Mouse (Mus musculus) embryonic facial prominence, embryonic 15.5 days (tissue): Measurements from ENCODE around the gene Cchcr1. TPM values are rescaled to one million over a fixed set of nuclear protein-coding genes. Genes with fewer than 3 reads are reported as not detected.

Source experiments
- ATAC-seq: fragments of 200-750 bp; cut with Nextera tagmentation; 2 replicates; pipeline ENCODE4 v1.8.0; 2017; ENCODE audit warnings: low read depth, moderate TSS enrichment; ENCODE audit not compliant: insufficient number of reproducible peaks, low FRiP score, low TSS enrichment
- H3K27ac ChIP-seq: fragments of 300-500 bp; sonication (generic); replicated peaks from 2 replicates; pipeline ENCODE4 v1.5.1; 2015; ENCODE audit warnings: mild to moderate bottlenecking, inconsistent platforms
- H3K27me3 ChIP-seq: fragments of 300-500 bp; sonication (generic); 2 replicates; pipeline ENCODE4 v1.6.1; 2015; ENCODE audit warnings: inconsistent platforms
- H3K36me3 ChIP-seq: fragments of 300-500 bp; sonication (generic); 2 replicates; pipeline ENCODE4 v1.6.1; 2015; ENCODE audit warnings: mild to moderate bottlenecking, inconsistent platforms
- H3K4me1 ChIP-seq: fragments of 300-500 bp; sonication (generic); 2 replicates; pipeline ENCODE4 v1.6.1; 2015; ENCODE audit warnings: inconsistent platforms
- H3K4me2 ChIP-seq: fragments of 300-500 bp; sonication (generic); replicated peaks from 2 replicates; pipeline ENCODE4 v1.6.1; 2015; ENCODE audit warnings: mild to moderate bottlenecking, inconsistent platforms
- H3K4me3 ChIP-seq: fragments of 300-500 bp; sonication (generic); replicated peaks from 2 replicates; pipeline ENCODE4 v1.5.1; 2015; ENCODE audit warnings: mild to moderate bottlenecking, inconsistent platforms
- H3K9ac ChIP-seq: fragments of 300-500 bp; sonication (generic); 2 replicates; pipeline ENCODE4 v1.6.1; 2015; ENCODE audit warnings: inconsistent platforms
- H3K9me3 ChIP-seq: fragments of 300-500 bp; sonication (generic); replicated peaks from 2 replicates; pipeline ENCODE4 v1.6.1; 2016; ENCODE audit warnings: inconsistent platforms
- WGBS: fragments of 180-500 bp; shearing (Covaris S2); methylation state at CpG from one replicate; pipeline ENCODE4 v1.1.7; 2015; 5-methylcytosine and 5-hydroxymethylcytosine counted together
- polyA plus RNA-seq: library from polyadenylated mRNA; unstranded; fragments of >200 nt; fragmentation: Nextera tagmentation; extraction: Ambion mirVana; gene quantifications from 2 replicates; pipeline ENCODE4 v1.2.1, GENCODE M21; 2015

Gene Cchcr1
- polyA plus RNA-seq, 1 experiment from 2014 or later: 20.7 TPM

GRCm38 (mm10) chr17:35515911-35516640, 824 bp upstream of the Cchcr1 start:
- Histone ChIP-seq H3K4me2 (peak overlapping the region; percentile 83), H3K4me3 (peak overlapping the region; percentile 65), H3K4me1 (peaks cover 34% of the 10 kb centered on the region), H3K9me3 (no peaks in the 10 kb centered on the region), H3K36me3 (peaks cover 13% of the 10 kb centered on the region; the same call in 1 of the 2 replicates), H3K27me3 (no peaks in the 10 kb centered on the region), H3K27ac (peak overlapping the region; percentile 58; the same call in 1 of the 2 replicates), H3K9ac (peak overlapping the region; percentile 53)
- WGBS: 5% methylated on average over 25 of the region's 25 CpGs
- ATAC-seq: no peak

GRCm38 (mm10) chr17:35517526-35517925, 626 bp downstream of the Cchcr1 start:
- H3K36me3 ChIP-seq: peaks cover 23% of the 10 kb centered on the region
- H3K9ac ChIP-seq: peak overlapping the region; percentile 47
- ATAC-seq: no peak
- H3K9me3 ChIP-seq: no peaks in the 10 kb centered on the region
- H3K27ac ChIP-seq: peak overlapping the region; percentile 68
- peak overlapping the region; percentile 65 for H3K4me3 ChIP-seq
- no peaks in the 10 kb centered on the region for H3K27me3 ChIP-seq
- peak overlapping the region; percentile 83 for H3K4me2 ChIP-seq
- WGBS: 4% methylated on average over 12 of the region's 12 CpGs
- H3K4me1 ChIP-seq: peaks cover 34% of the 10 kb centered on the region

- no peaks in the 10 kb centered on the region for H3K4me1 ChIP-seq
- no peak overlapping the region for H3K9ac ChIP-seq
- H3K27ac ChIP-seq: no peak overlapping the region
- no peak for ATAC-seq
- no peak overlapping the region for H3K4me3 ChIP-seq
- H3K4me2 ChIP-seq: no peak overlapping the region
- no peaks in the 10 kb centered on the region for H3K9me3 ChIP-seq
- peaks cover 63% of the 10 kb centered on the region for H3K36me3 ChIP-seq
- WGBS: 87% methylated on average over 9 of the region's 9 CpGs
- H3K27me3 ChIP-seq: no peaks in the 10 kb centered on the region
Observed at GRCm38 (mm10) chr17:35524354-35524753, 7.5 kb downstream of the Cchcr1 start.

GRCm38 (mm10) chr17:35526644-35527043, 9.7 kb downstream of the Cchcr1 start:
- WGBS: 78% methylated on average over 8 of the region's 8 CpGs
- Histone ChIP-seq H3K36me3 (peaks cover 66% of the 10 kb centered on the region), H3K27ac (no peak overlapping the region), H3K4me3 (no peak overlapping the region), H3K27me3 (no peaks in the 10 kb centered on the region), H3K9ac (no peak overlapping the region), H3K4me2 (no peak overlapping the region), H3K9me3 (no peaks in the 10 kb centered on the region), H3K4me1 (no peaks in the 10 kb centered on the region)
- no peak for ATAC-seq

- H3K36me3 ChIP-seq: peaks cover 33% of the 10 kb centered on the region
- H3K4me2 ChIP-seq: no peak overlapping the region
- 11% methylated on average over 3 of the region's 3 CpGs for WGBS
- H3K27me3 ChIP-seq: no peaks in the 10 kb centered on the region
- no peak overlapping the region for H3K9ac ChIP-seq
- H3K4me1 ChIP-seq: peaks cover 5% of the 10 kb centered on the region; the same call in 1 of the 2 replicates
- no peaks in the 10 kb centered on the region for H3K9me3 ChIP-seq
- no peak overlapping the region for H3K4me3 ChIP-seq
- no peak overlapping the region for H3K27ac ChIP-seq
- ATAC-seq: no peak
Observed at GRCm38 (mm10) chr17:35532360-35532759, 15.5 kb downstream of the Cchcr1 start.

GRCm38 (mm10) chr17:35532901-35533300, 16.0 kb downstream of the Cchcr1 start, which contains the start of gene Psors1c2:
Gene Psors1c2 (plus strand): TSS chr17:35533201.
- peaks cover 29% of the 10 kb centered on the region for H3K36me3 ChIP-seq
- peaks cover 5% of the 10 kb centered on the region; the same call in 1 of the 2 replicates for H3K4me1 ChIP-seq
- ATAC-seq: no peak
- WGBS: 34% methylated on average over 7 of the region's 7 CpGs
- H3K4me2 ChIP-seq: no peak within 1 kb of the TSS
- no peaks in the 10 kb centered on the region for H3K9me3 ChIP-seq
- H3K27ac ChIP-seq: 0 out of 2 replicates have a peak within 1 kb of the TSS, but pooled peaks have one; percentile 17
- H3K27me3 ChIP-seq: no peaks in the 10 kb centered on the region
- H3K9ac ChIP-seq: no peak within 1 kb of the TSS
- no peak within 1 kb of the TSS for H3K4me3 ChIP-seq

GRCm38 (mm10) chr17:35534343-35534742, 17.4 kb downstream of the Cchcr1 start:
- ATAC-seq: peak; percentile 51; the same call in 1 of the 2 replicates
- Histone ChIP-seq H3K4me2 (0 out of 2 replicates have a peak overlapping the region, but pooled peaks have one; percentile 1), H3K9ac (no peak overlapping the region), H3K27ac (0 out of 2 replicates have a peak overlapping the region, but pooled peaks have one; percentile 18), H3K4me1 (peaks cover 5% of the 10 kb centered on the region; the same call in 1 of the 2 replicates), H3K36me3 (peaks cover 15% of the 10 kb centered on the region), H3K4me3 (no peak overlapping the region), H3K9me3 (no peaks in the 10 kb centered on the region), H3K27me3 (no peaks in the 10 kb centered on the region)
- WGBS: 6% methylated on average over 6 of the region's 6 CpGs

- Histone ChIP-seq H3K4me3 (no peak overlapping the region), H3K9ac (no peak overlapping the region), H3K27ac (no peak overlapping the region), H3K4me1 (peaks cover 5% of the 10 kb centered on the region; the same call in 1 of the 2 replicates), H3K27me3 (no peaks in the 10 kb centered on the region), H3K4me2 (no peak overlapping the region), H3K9me3 (no peaks in the 10 kb centered on the region), H3K36me3 (no peaks in the 10 kb centered on the region)
- WGBS: 68% methylated on average over 4 of the region's 4 CpGs
- ATAC-seq: no peak
Observed at GRCm38 (mm10) chr17:35537421-35537820, 20.5 kb downstream of the Cchcr1 start.

- Histone ChIP-seq H3K36me3 (no peaks in the 10 kb centered on the region), H3K27ac (no peak overlapping the region), H3K9ac (no peak overlapping the region), H3K27me3 (no peaks in the 10 kb centered on the region), H3K4me3 (no peak overlapping the region), H3K9me3 (no peaks in the 10 kb centered on the region), H3K4me2 (no peak overlapping the region), H3K4me1 (peaks cover 7% of the 10 kb centered on the region; the same call in 1 of the 2 replicates)
- 63% methylated on average over 1 of the region's 1 CpGs for WGBS
- no peak for ATAC-seq
Observed at GRCm38 (mm10) chr17:35538476-35538875, 21.6 kb downstream of the Cchcr1 start.

- Histone ChIP-seq H3K9me3 (no peaks in the 10 kb centered on the region), H3K27ac (no peak overlapping the region), H3K4me1 (peaks cover 8% of the 10 kb centered on the region; the same call in 1 of the 2 replicates), H3K36me3 (no peaks in the 10 kb centered on the region), H3K27me3 (no peaks in the 10 kb centered on the region), H3K4me3 (no peak overlapping the region), H3K4me2 (no peak overlapping the region), H3K9ac (no peak overlapping the region)
- 51% methylated on average over 10 of the region's 10 CpGs for WGBS
- ATAC-seq: no peak
Observed at GRCm38 (mm10) chr17:35539540-35539939, 22.6 kb downstream of the Cchcr1 start.

- H3K9ac ChIP-seq: no peak overlapping the region
- peaks cover 15% of the 10 kb centered on the region; the same call in 1 of the 2 replicates for H3K4me1 ChIP-seq
- H3K36me3 ChIP-seq: no peaks in the 10 kb centered on the region
- WGBS: 74% methylated on average over 15 of the region's 15 CpGs
- H3K4me3 ChIP-seq: no peak overlapping the region
- no peak for ATAC-seq
- H3K27ac ChIP-seq: no peak overlapping the region
- H3K27me3 ChIP-seq: no peaks in the 10 kb centered on the region
- H3K9me3 ChIP-seq: no peaks in the 10 kb centered on the region
- H3K4me2 ChIP-seq: no peak overlapping the region
Observed at GRCm38 (mm10) chr17:35542761-35543411, 26.0 kb downstream of the Cchcr1 start.
